In genomic region chr2:22773549-22774180, GRCm38 (mm10) we compare ENCODE assay signal across 8 mouse cellular contexts. TPM values are rescaled to one million over a fixed set of nuclear protein-coding genes. Genes with fewer than 3 reads are reported as not detected.
DNase-seq lines count a peak whose midpoint lies in the region; ATAC-seq and TF ChIP-seq lines count a peak whose summit lies in the region.

TSS of gene Apbb1ip (plus strand) at chr2:22774094.

- H3K4me1 ChIP-seq in cortical plate, adult 2 months (ENCODE audit: control insufficient read depth, insufficient read depth, low read length): no peaks in the 10 kb centered on the region
- peaks cover 3% of the 10 kb centered on the region; the same call in 1 of the 2 replicates for H3K4me1 ChIP-seq in neural tube, embryonic 14.5 days (ENCODE audit: control insufficient read depth, insufficient read depth, low read length)

- H3K4me2 ChIP-seq in neural tube, embryonic 14.5 days (ENCODE audit: low read depth, low read length): peak within 1 kb of the TSS; percentile 90

- no peaks in the 10 kb centered on the region for H3K27me3 ChIP-seq in neural tube, embryonic 14.5 days (ENCODE audit: control insufficient read depth, insufficient read depth, low read length)

- ATAC-seq in neural tube, embryonic 14.5 days (ENCODE audit: low read depth): peak; percentile 22; the same call in 1 of the 2 replicates

- H3K9me3 ChIP-seq in neural tube, embryonic 14.5 days (ENCODE audit: control insufficient read depth, low read length): no peaks in the 10 kb centered on the region

- TF ChIP-seq CTCF in cortical plate, adult 2 months (IDR thresholded peaks at IDR 0.05; ENCODE audit: extremely low read depth, insufficient read depth, low read length): no peak

- intact Hi-C loops in heart, postnatal 10 days (cut with DNase I): loop anchor here (5.0 kb wide), 1 partner anchor 89 kb away; no protein-coding TSS in a partner anchor

- peak within 1 kb of the TSS; percentile 58 for H3K4me3 ChIP-seq in cortical plate, adult 2 months (ENCODE audit: insufficient read depth, low read length)
- peak within 1 kb of the TSS; percentile 39 for H3K4me3 ChIP-seq in neural tube, embryonic 14.5 days (ENCODE audit: low read depth, low read length)

- 29% methylated on average over 9 of the region's 9 CpGs for WGBS in neural tube, embryonic 14.5 days

- H3K27ac ChIP-seq in cortical plate, adult 2 months (ENCODE audit: insufficient read depth, low read length): peak within 1 kb of the TSS; percentile 49; the same call in 1 of the 2 replicates
- H3K27ac ChIP-seq in neural tube, embryonic 14.5 days (ENCODE audit: low read depth, low read length): no peak within 1 kb of the TSS

- peak within 1 kb of the TSS; percentile 35; the same call in 1 of the 2 replicates for H3K9ac ChIP-seq in neural tube, embryonic 14.5 days (replicated peaks; ENCODE audit: low read depth, low read length)

- DNase-seq in kidney, adult 9 months: peak; percentile 3
- no peak for DNase-seq in kidney, adult 18-20 months
- peak; percentile 19 to 22 for DNase-seq in heart, postnatal 10 days
- DNase-seq in lung, adult 18-20 months: peak; percentile 48 to 49
- DNase-seq in adrenal gland, postnatal 25 days: no peak
- no peak for DNase-seq in MN1 (ENCODE audit: low spot score)

- no peak for TF ChIP-seq POLR2A in cortical plate, adult 2 months (IDR thresholded peaks at IDR 0.05; ENCODE audit: extremely low read depth, insufficient read depth, low read length)

- H3K36me3 ChIP-seq in neural tube, embryonic 14.5 days (ENCODE audit: control insufficient read depth, insufficient read depth, low read length): no peaks in the 10 kb centered on the region

RNA-seq across cellular contexts. Expression of gene Apbb1ip, which starts in this region (rescaled TPM):
- 3.4 and 3.5 TPM in 2 replicates for polyA plus RNA-seq in cortical plate, adult 2 months (2012; rRNA removed)
- 1 to 10 TPM; 3.0 to 3.2 TPM for total RNA-seq in heart, postnatal 10 days (2021)
- polyA plus RNA-seq in neural tube, embryonic 14.5 days (2014; fragmentation: Nextera tagmentation; extraction: Ambion mirVana): 0.88 and 1.3 TPM in 2 replicates
- total RNA-seq in adrenal gland, postnatal 25 days (2021): 1.8 and 2.4 TPM in 2 replicates

Comparison
In these comparisons a context has a peak if more than half of its experiments do, and no peak if none do; other contexts are left out.
1. DNase-seq: peak in kidney, adult 9 months (single experiment), heart, postnatal 10 days (2 of 2) and lung, adult 18-20 months (2 of 2); none in kidney, adult 18-20 months (single experiment), adrenal gland, postnatal 25 days (single experiment) and MN1 (single experiment).